Mouse (Mus musculus) ES-Bruce4 (cell line): ENCODE data around the gene Kcp. TPM values are rescaled to one million over a fixed set of nuclear protein-coding genes. Genes with fewer than 3 reads are reported as not detected.

Experiments
- H3K27ac ChIP-seq: 2 replicates; pipeline ENCODE4 v1.5.1; 2012; ENCODE audit warnings: low read length, inconsistent platforms; ENCODE audit not compliant: insufficient read depth
- H3K27me3 ChIP-seq: 2 replicates; pipeline ENCODE4 v1.6.1; 2012; ENCODE audit warnings: mild to moderate bottlenecking, low read length, inconsistent platforms; ENCODE audit not compliant: control insufficient read depth, poor library complexity, insufficient read depth, severe bottlenecking
- H3K36me3 ChIP-seq: 2 replicates; pipeline ENCODE4 v1.6.1; 2012; ENCODE audit warnings: inconsistent platforms, mild to moderate bottlenecking, low read length, moderate library complexity; ENCODE audit not compliant: control insufficient read depth, poor library complexity, insufficient read depth, severe bottlenecking
- H3K4me1 ChIP-seq: one replicate; pipeline ENCODE4 v1.8.1; 2011; ENCODE audit warnings: low read length; ENCODE audit not compliant: control insufficient read depth, insufficient read depth
- H3K4me3 ChIP-seq: 2 replicates; pipeline ENCODE4 v1.5.1; 2011; ENCODE audit warnings: low read depth, mild to moderate bottlenecking, low read length
- H3K9ac ChIP-seq: 2 replicates; pipeline ENCODE4 v1.6.1; 2012; ENCODE audit warnings: low read depth, mild to moderate bottlenecking, inconsistent platforms; ENCODE audit not compliant: poor library complexity, severe bottlenecking
- H3K9me3 ChIP-seq: replicated peaks from 2 replicates; pipeline ENCODE4 v1.6.1; 2012; ENCODE audit warnings: mild to moderate bottlenecking, low read length, inconsistent platforms; ENCODE audit not compliant: control insufficient read depth, poor library complexity, insufficient read depth, severe bottlenecking
- CTCF ChIP-seq: IDR thresholded peaks from one replicate; pipeline ENCODE4 v1.8.1; 2011; ENCODE audit warnings: low read depth, low read length
- EP300 ChIP-seq: IDR thresholded peaks from 2 replicates; pipeline ENCODE4 v1.6.1; 2011; ENCODE audit warnings: low read depth, low read length; ENCODE audit not compliant: insufficient read depth
- POLR2A ChIP-seq: IDR thresholded peaks from one replicate; pipeline ENCODE4 v1.8.1; 2011; ENCODE audit warnings: low read length; ENCODE audit not compliant: insufficient read depth
- polyA plus RNA-seq: library from polyadenylated mRNA; stranded (reverse); fragments of >200 nt; gene quantifications from 2 replicates; pipeline ENCODE4 v1.2.4, GENCODE M21; 2011; ENCODE audit warnings: low read depth; ENCODE audit not compliant: missing spikeins, insufficient read depth, insufficient read length

Gene Kcp
- polyA plus RNA-seq, 1 experiment: 1.9 TPM

GRCm38 (mm10) chr6:29517139-29517538 lies 9.4 kb upstream of the Kcp start:
- Histone ChIP-seq H3K27me3 (no peaks in the 10 kb centered on the region), H3K4me3 (no peak overlapping the region), H3K27ac (no peak overlapping the region), H3K4me1 (no peaks in the 10 kb centered on the region), H3K36me3 (no peaks in the 10 kb centered on the region), H3K9ac (no peak overlapping the region), H3K9me3 (no peaks in the 10 kb centered on the region)
- TF ChIP-seq CTCF (peak; percentile 93), EP300 (no peak)

- no peaks in the 10 kb centered on the region for H3K4me1 ChIP-seq
- no peak overlapping the region for H3K4me3 ChIP-seq
- no peak overlapping the region for H3K27ac ChIP-seq
Observed at GRCm38 (mm10) chr6:29513284-29513683, 5.5 kb upstream of the Kcp start.

GRCm38 (mm10) chr6:29509086-29509485 lies 1.3 kb upstream of the Kcp start:
- no peak overlapping the region for H3K27ac ChIP-seq
- H3K9me3 ChIP-seq: no peaks in the 10 kb centered on the region
- no peak overlapping the region for H3K4me3 ChIP-seq
- H3K4me1 ChIP-seq: no peaks in the 10 kb centered on the region
- H3K36me3 ChIP-seq: no peaks in the 10 kb centered on the region
- no peak overlapping the region for H3K9ac ChIP-seq
- no peaks in the 10 kb centered on the region for H3K27me3 ChIP-seq
- TF ChIP-seq CTCF (no peak), POLR2A (no peak), EP300 (no peak)

More at GRCm38 (mm10) chr6:29513284-29513683, 5.5 kb upstream of the Kcp start:
- no peaks in the 10 kb centered on the region for H3K36me3 ChIP-seq
- H3K27me3 ChIP-seq: no peaks in the 10 kb centered on the region
- no peak overlapping the region for H3K9ac ChIP-seq
- no peaks in the 10 kb centered on the region for H3K9me3 ChIP-seq
- no peak for TF ChIP-seq POLR2A
- no peak for TF ChIP-seq CTCF
- no peak for TF ChIP-seq EP300

- Histone ChIP-seq H3K36me3 (no peaks in the 10 kb centered on the region), H3K9me3 (no peaks in the 10 kb centered on the region), H3K4me1 (no peaks in the 10 kb centered on the region), H3K9ac (no peak overlapping the region), H3K27ac (no peak overlapping the region), H3K4me3 (no peak overlapping the region), H3K27me3 (no peaks in the 10 kb centered on the region)
- no peak for TF ChIP-seq CTCF
- no peak for TF ChIP-seq EP300
- no peak for TF ChIP-seq POLR2A
Observed at GRCm38 (mm10) chr6:29506834-29507233, 918 bp downstream of the Kcp start.

GRCm38 (mm10) chr6:29505493-29505892 lies 2.3 kb downstream of the Kcp start:
- no peaks in the 10 kb centered on the region for H3K9me3 ChIP-seq
- TF ChIP-seq EP300 (no peak), CTCF (peak; percentile 34), POLR2A (no peak)
- H3K9ac ChIP-seq: no peak overlapping the region
- no peaks in the 10 kb centered on the region for H3K4me1 ChIP-seq
- H3K4me3 ChIP-seq: no peak overlapping the region
- no peaks in the 10 kb centered on the region for H3K27me3 ChIP-seq
- H3K27ac ChIP-seq: no peak overlapping the region
- H3K36me3 ChIP-seq: no peaks in the 10 kb centered on the region

- no peaks in the 10 kb centered on the region for H3K36me3 ChIP-seq
Observed at GRCm38 (mm10) chr6:29501599-29501998, 6.2 kb downstream of the Kcp start.

More at GRCm38 (mm10) chr6:29501599-29501998, 6.2 kb downstream of the Kcp start:
- Histone ChIP-seq H3K9ac (no peak overlapping the region), H3K9me3 (no peaks in the 10 kb centered on the region), H3K4me3 (no peak overlapping the region), H3K4me1 (no peaks in the 10 kb centered on the region), H3K27me3 (no peaks in the 10 kb centered on the region), H3K27ac (no peak overlapping the region)
- TF ChIP-seq CTCF (peak; percentile 15), POLR2A (no peak), EP300 (no peak)
